9 mouse cellular contexts compared by ENCODE assay signal in genomic region chr7:141469901-141470636, GRCm38 (mm10). TPM values are rescaled to one million over a fixed set of nuclear protein-coding genes. Genes with fewer than 3 reads are reported as not detected.
DNase-seq lines count a peak whose midpoint lies in the region; ATAC-seq and TF ChIP-seq lines count a peak whose summit lies in the region.
"Had no signal": no experiment of that assay in that cellular context is flagged by ENCODE, and none has a peak within 500 bp of the region (broad histone marks: within the 10 kb centered on the region; RNA-seq: fewer than 3 reads in every experiment).

No protein-coding gene starts in this region.

- H3K4me1 ChIP-seq in liver, embryonic 12.5 days: peaks cover 75% of the 10 kb centered on the region
- H3K4me1 ChIP-seq in liver, postnatal 0 days (ENCODE audit: insufficient read depth): peaks cover 38% of the 10 kb centered on the region
- H3K4me1 ChIP-seq in heart, embryonic 15.5 days (replicated peaks): peaks cover 61% of the 10 kb centered on the region
- peaks cover 48% of the 10 kb centered on the region for H3K4me1 ChIP-seq in midbrain, embryonic 12.5 days

- no peak overlapping the region for H3K4me3 ChIP-seq in liver, embryonic 12.5 days
- no peak overlapping the region for H3K4me3 ChIP-seq in liver, postnatal 0 days (ENCODE audit: low read depth, low read length)
- H3K4me3 ChIP-seq in heart, embryonic 15.5 days: no peak overlapping the region
- H3K4me3 ChIP-seq in midbrain, embryonic 12.5 days: 0 out of 2 replicates have a peak overlapping the region, but pooled peaks have one; percentile 70

- TF ChIP-seq CTCF in liver, postnatal 0 days (IDR thresholded peaks at IDR 0.05; ENCODE audit: low read depth): no peak

- 85% methylated on average over 18 of the region's 18 CpGs for WGBS in liver, embryonic 12.5 days (ENCODE audit: insufficient replicate concordance)
- WGBS in liver, postnatal 0 days (ENCODE audit: insufficient replicate concordance): 95% methylated on average over 18 of the region's 18 CpGs
- WGBS in heart, embryonic 15.5 days: 76% methylated on average over 18 of the region's 18 CpGs
- 91% methylated on average over 18 of the region's 18 CpGs for WGBS in midbrain, embryonic 12.5 days

- H3K27me3 ChIP-seq in liver, embryonic 12.5 days (replicated peaks): peaks cover 17% of the 10 kb centered on the region
- peaks cover 5% of the 10 kb centered on the region for H3K27me3 ChIP-seq in liver, postnatal 0 days (ENCODE audit: insufficient read depth, low read length)
- H3K27me3 ChIP-seq in heart, embryonic 15.5 days: peaks cover 9% of the 10 kb centered on the region
- H3K27me3 ChIP-seq in midbrain, embryonic 12.5 days: peaks cover 21% of the 10 kb centered on the region

- no peak for ATAC-seq in liver, embryonic 12.5 days
- no peak for ATAC-seq in liver, postnatal 0 days
- ATAC-seq in heart, embryonic 15.5 days (replicated peaks; ENCODE audit: insufficient number of reproducible peaks, insufficient read depth, low FRiP score, low read depth): no peak
- no peak for ATAC-seq in midbrain, embryonic 12.5 days (ENCODE audit: low FRiP score, low read depth)

- no peak for TF ChIP-seq EP300 in liver, postnatal 0 days (IDR thresholded peaks at IDR 0.05; ENCODE audit: low read depth)

- DNase-seq in adrenal gland, adult 8-10 months: peak; percentile 33
- DNase-seq in adrenal gland, postnatal 4 days (ENCODE audit: low spot score in 2 of 2): no peak
- DNase-seq in liver, postnatal 0 days: no peak
- DNase-seq in right cerebral cortex, postnatal 36 days (ENCODE audit: low spot score in 2 of 2): no peak
- no peak for DNase-seq in natural killer cell, adult 2 months (ENCODE audit: low spot score in 2 of 2)
- DNase-seq: cerebellum, adult 9-10 months had no signal

- H3K36me3 ChIP-seq in liver, embryonic 12.5 days: peaks cover 38% of the 10 kb centered on the region
- peaks cover 23% of the 10 kb centered on the region for H3K36me3 ChIP-seq in liver, postnatal 0 days (replicated peaks; ENCODE audit: insufficient read depth, low read length)
- peaks cover 32% of the 10 kb centered on the region for H3K36me3 ChIP-seq in heart, embryonic 15.5 days
- peaks cover 32% of the 10 kb centered on the region for H3K36me3 ChIP-seq in midbrain, embryonic 12.5 days

- no peak overlapping the region for H3K9ac ChIP-seq in liver, embryonic 12.5 days
- no peak overlapping the region for H3K9ac ChIP-seq in liver, postnatal 0 days (replicated peaks)
- H3K9ac ChIP-seq in heart, embryonic 15.5 days: peak overlapping the region; percentile 21; the same call in 1 of the 2 replicates
- H3K9ac ChIP-seq in midbrain, embryonic 12.5 days (replicated peaks): 0 out of 2 replicates have a peak overlapping the region, but pooled peaks have one; percentile 41

- peak overlapping the region; percentile 95; the same call in 1 of the 2 replicates for H3K4me2 ChIP-seq in liver, embryonic 12.5 days
- no peak overlapping the region for H3K4me2 ChIP-seq in liver, postnatal 0 days (ENCODE audit: low read depth, low read length)
- H3K4me2 ChIP-seq in heart, embryonic 15.5 days: peak overlapping the region; percentile 91; the same call in 1 of the 2 replicates
- H3K4me2 ChIP-seq in midbrain, embryonic 12.5 days (replicated peaks): peak overlapping the region; percentile 74

- peak overlapping the region; percentile 83 for H3K27ac ChIP-seq in liver, embryonic 12.5 days
- no peak overlapping the region for H3K27ac ChIP-seq in liver, postnatal 0 days (ENCODE audit: low read depth)
- H3K27ac ChIP-seq in heart, embryonic 15.5 days: peak overlapping the region; percentile 96; the same call in 1 of the 2 replicates
- 0 out of 2 replicates have a peak overlapping the region, but pooled peaks have one; percentile 10 for H3K27ac ChIP-seq in midbrain, embryonic 12.5 days (replicated peaks)

- H3K9me3 ChIP-seq in liver, embryonic 12.5 days (replicated peaks): no peaks in the 10 kb centered on the region
- H3K9me3 ChIP-seq in liver, postnatal 0 days (ENCODE audit: low read length): no peaks in the 10 kb centered on the region
- H3K9me3 ChIP-seq in heart, embryonic 15.5 days (replicated peaks): no peaks in the 10 kb centered on the region
- no peaks in the 10 kb centered on the region for H3K9me3 ChIP-seq in midbrain, embryonic 12.5 days

RNA-seq across cellular contexts. Expression of gene Cd151, which starts 2.9 kb away (rescaled TPM):
- 100 to 1,000 TPM; 323 to 455 (median 409) TPM for total RNA-seq in adrenal gland, adult 8-10 months (2022)
- 100 to 1,000 TPM; 209 to 215 TPM for total RNA-seq in adrenal gland, postnatal 4 days (2021)
- polyA plus RNA-seq in liver, embryonic 12.5 days (2016; fragmentation: Nextera tagmentation; extraction: Ambion mirVana): 5.7 and 6.2 TPM in 2 replicates
- 5.1 and 6.6 TPM in 2 replicates for polyA plus RNA-seq in liver, postnatal 0 days (2015; fragmentation: Nextera tagmentation; extraction: Ambion mirVana)
- 28.7 and 35.2 TPM in 2 replicates for polyA plus RNA-seq in heart, embryonic 15.5 days (2015; fragmentation: Nextera tagmentation; extraction: Ambion mirVana)
- polyA plus RNA-seq in midbrain, embryonic 12.5 days (2016; fragmentation: Nextera tagmentation; extraction: Ambion mirVana): 14.8 and 15.6 TPM in 2 replicates

RNA-seq across cellular contexts. Expression of gene Polr2l, which starts 4.9 kb away (rescaled TPM):
- 100 to 1,000 TPM in 3 of 4 experiments, 10 to 100 TPM in 1; 99.4 to 147 (median 129) TPM for total RNA-seq in adrenal gland, adult 8-10 months (2022)
- 10 to 100 TPM; 57.7 to 61.2 TPM for total RNA-seq in adrenal gland, postnatal 4 days (2021)
- polyA plus RNA-seq in liver, embryonic 12.5 days (2016; fragmentation: Nextera tagmentation; extraction: Ambion mirVana): 74.6 and 76.1 TPM in 2 replicates
- 41.8 and 45.1 TPM in 2 replicates for polyA plus RNA-seq in liver, postnatal 0 days (2015; fragmentation: Nextera tagmentation; extraction: Ambion mirVana)
- polyA plus RNA-seq in heart, embryonic 15.5 days (2015; fragmentation: Nextera tagmentation; extraction: Ambion mirVana): 59.5 and 63.5 TPM in 2 replicates
- 73.8 and 75.0 TPM in 2 replicates for polyA plus RNA-seq in midbrain, embryonic 12.5 days (2016; fragmentation: Nextera tagmentation; extraction: Ambion mirVana)

RNA-seq across cellular contexts. Expression of gene Tspan4, which starts 5.0 kb away (rescaled TPM):
- total RNA-seq in adrenal gland, adult 8-10 months (2022): 100 to 1,000 TPM in 2 of 4 experiments, 10 to 100 TPM in 2; 89.1 to 191 (median 124) TPM
- 10 to 100 TPM; 77.9 to 79.6 TPM for total RNA-seq in adrenal gland, postnatal 4 days (2021)
- polyA plus RNA-seq in liver, embryonic 12.5 days (2016; fragmentation: Nextera tagmentation; extraction: Ambion mirVana): 56.1 and 60.9 TPM in 2 replicates
- polyA plus RNA-seq in liver, postnatal 0 days (2015; fragmentation: Nextera tagmentation; extraction: Ambion mirVana): 72.2 and 77.0 TPM in 2 replicates
- polyA plus RNA-seq in heart, embryonic 15.5 days (2015; fragmentation: Nextera tagmentation; extraction: Ambion mirVana): 48.9 and 62.8 TPM in 2 replicates
- polyA plus RNA-seq in midbrain, embryonic 12.5 days (2016; fragmentation: Nextera tagmentation; extraction: Ambion mirVana): 25.3 and 32.6 TPM in 2 replicates

RNA-seq across cellular contexts. Expression of gene Cracr2b, which starts 9.2 kb away (rescaled TPM):
- total RNA-seq in adrenal gland, adult 8-10 months (2022): 10 to 100 TPM; 11.7 to 21.1 (median 18.7) TPM
- total RNA-seq in adrenal gland, postnatal 4 days (2021): 10 to 100 TPM; 13.1 to 14.2 TPM
- polyA plus RNA-seq in liver, embryonic 12.5 days (2016; fragmentation: Nextera tagmentation; extraction: Ambion mirVana): 3.7 and 5.8 TPM in 2 replicates
- 6.3 and 7.3 TPM in 2 replicates for polyA plus RNA-seq in liver, postnatal 0 days (2015; fragmentation: Nextera tagmentation; extraction: Ambion mirVana)
- polyA plus RNA-seq in heart, embryonic 15.5 days (2015; fragmentation: Nextera tagmentation; extraction: Ambion mirVana): 24.9 and 26.2 TPM in 2 replicates
- polyA plus RNA-seq in midbrain, embryonic 12.5 days (2016; fragmentation: Nextera tagmentation; extraction: Ambion mirVana): 5.4 and 6.0 TPM in 2 replicates

RNA-seq across cellular contexts. Expression of gene Pnpla2, which starts 15.1 kb away (rescaled TPM):
- total RNA-seq in adrenal gland, adult 8-10 months (2022): 100 to 1,000 TPM; 256 to 532 (median 452) TPM
- total RNA-seq in adrenal gland, postnatal 4 days (2021): 100 to 1,000 TPM; 173 to 205 TPM
- 16.6 and 17.8 TPM in 2 replicates for polyA plus RNA-seq in liver, embryonic 12.5 days (2016; fragmentation: Nextera tagmentation; extraction: Ambion mirVana)
- 47.1 and 51.3 TPM in 2 replicates for polyA plus RNA-seq in liver, postnatal 0 days (2015; fragmentation: Nextera tagmentation; extraction: Ambion mirVana)
- polyA plus RNA-seq in heart, embryonic 15.5 days (2015; fragmentation: Nextera tagmentation; extraction: Ambion mirVana): 56.3 and 57.5 TPM in 2 replicates
- polyA plus RNA-seq in midbrain, embryonic 12.5 days (2016; fragmentation: Nextera tagmentation; extraction: Ambion mirVana): 15.6 and 18.3 TPM in 2 replicates

Comparison
In these comparisons a context has a peak if more than half of its experiments do, and no peak if none do; other contexts are left out.
1. H3K9ac ChIP-seq: peak in heart, embryonic 15.5 days (single experiment) and midbrain, embryonic 12.5 days (single experiment); none in liver, embryonic 12.5 days (single experiment) and liver, postnatal 0 days (single experiment).